Mouse (Mus musculus): ENCODE data around the gene Naa80.

Naa80 gene

DNA sequence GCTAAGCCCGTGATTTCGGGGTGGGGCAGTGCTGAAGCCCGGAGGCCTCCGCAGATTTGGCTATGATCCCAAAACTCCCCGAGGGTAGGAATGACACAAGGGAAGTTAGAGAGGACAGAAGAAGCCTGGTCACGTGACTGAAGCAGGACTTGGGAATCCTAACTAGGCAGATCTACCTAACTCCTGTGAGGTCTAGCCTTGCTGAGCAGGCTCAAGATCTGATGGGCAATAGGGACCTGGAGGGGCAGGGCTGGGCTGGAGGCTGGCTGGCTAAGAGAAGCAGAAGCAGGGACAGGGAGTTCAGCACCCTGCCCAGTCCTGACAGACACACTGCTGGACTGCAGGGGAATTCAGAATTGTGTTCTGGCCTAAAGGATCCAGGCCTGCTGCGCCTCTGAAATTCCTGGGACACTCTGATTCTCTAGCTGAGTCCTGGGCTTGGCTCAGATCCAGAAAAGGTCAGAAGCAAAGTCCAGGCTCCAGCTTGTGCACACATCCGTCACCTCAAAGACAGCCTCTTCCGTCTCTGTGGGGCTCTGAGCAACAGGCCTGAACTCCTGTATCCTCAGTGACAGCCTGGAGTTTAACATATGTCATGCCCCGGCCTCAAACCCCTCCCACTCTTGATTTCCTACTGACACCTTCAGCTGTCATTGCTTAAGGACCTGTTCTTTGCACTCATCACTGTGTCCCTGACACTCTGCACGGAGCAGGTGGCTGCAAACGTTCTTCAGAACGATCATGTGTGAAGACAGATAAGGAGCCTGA, 40.3 kb downstream of the Naa80 start:
- no peak for DNase-seq

- no peak for DNase-seq
Measured at GRCm38 (mm10) chr9:107619546-107619879, 40.8 kb downstream of the Naa80 start.

- no peak for DNase-seq
Measured at GRCm38 (mm10) chr9:107620954-107621353, 42.3 kb downstream of the Naa80 start.

- DNase-seq: no peak
Measured at GRCm38 (mm10) chr9:107624539-107624938, 45.9 kb downstream of the Naa80 start.

DNA sequence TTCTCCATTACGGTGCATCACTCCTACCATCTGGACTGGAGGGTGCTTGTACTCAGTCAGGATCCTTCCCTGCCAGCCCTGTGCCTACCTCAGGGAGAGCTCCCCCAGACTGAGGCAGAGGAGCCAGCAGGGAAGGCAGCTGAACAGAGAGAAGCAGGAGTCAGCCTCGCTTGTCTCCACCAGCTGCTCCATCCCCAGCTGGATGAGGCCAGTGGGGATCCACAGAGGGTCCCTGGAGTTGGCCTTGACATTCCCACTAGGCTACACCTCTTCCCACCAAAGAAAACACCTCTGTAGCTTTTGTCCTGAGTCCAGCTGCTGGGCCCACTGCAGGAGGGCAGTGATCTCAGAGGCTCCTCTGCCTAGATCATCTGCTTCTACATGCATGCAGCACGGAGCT, 46.3 kb downstream of the Naa80 start:
- no peak for DNase-seq

DNA sequence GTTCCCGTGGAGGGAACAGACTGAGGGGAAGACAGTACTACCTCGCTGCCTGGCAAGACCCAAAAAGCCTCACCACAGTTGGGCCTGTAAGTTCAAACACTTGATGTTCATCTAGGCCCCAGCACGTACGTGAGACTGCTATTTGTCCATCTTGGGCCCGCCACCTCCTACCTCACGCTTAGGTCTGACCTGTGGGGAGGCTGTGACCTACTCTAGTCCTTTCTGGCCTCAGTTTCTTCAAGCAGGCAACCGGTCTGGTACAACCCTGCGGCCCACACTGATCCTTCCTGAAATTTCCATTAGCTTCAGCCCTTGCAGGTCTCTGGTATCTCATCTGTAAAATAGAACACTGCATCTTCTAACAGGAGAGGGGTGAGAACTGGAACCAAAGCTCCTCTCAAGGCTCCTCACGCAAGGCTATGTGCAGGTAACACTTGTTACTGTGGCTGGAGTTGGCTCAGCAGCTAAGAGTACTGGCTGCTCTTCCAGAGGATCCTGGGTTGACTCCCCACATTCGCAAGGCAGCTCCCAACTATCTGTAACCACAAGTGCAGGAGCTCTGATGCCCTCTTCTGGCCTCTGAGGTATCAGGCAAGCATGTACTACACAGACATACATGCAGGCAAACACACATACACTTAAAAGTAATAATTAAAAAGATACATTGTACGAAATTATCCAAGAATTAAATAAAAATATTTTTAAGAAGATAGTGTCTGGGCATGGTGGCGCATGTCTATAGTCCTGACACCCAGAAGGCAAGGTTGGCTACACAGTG, 46.9 kb downstream of the Naa80 start:
- DNase-seq: no peak

- no peak for DNase-seq
Measured at GRCm38 (mm10) chr9:107626158-107626843, 47.6 kb downstream of the Naa80 start.

GRCm38 (mm10) chr9:107626844-107627277, 48.2 kb downstream of the Naa80 start:
- DNase-seq: peak; percentile 77

GRCm38 (mm10) chr9:107627387-107628255, 48.9 kb downstream of the Naa80 start:
- DNase-seq: no peak

DNA sequence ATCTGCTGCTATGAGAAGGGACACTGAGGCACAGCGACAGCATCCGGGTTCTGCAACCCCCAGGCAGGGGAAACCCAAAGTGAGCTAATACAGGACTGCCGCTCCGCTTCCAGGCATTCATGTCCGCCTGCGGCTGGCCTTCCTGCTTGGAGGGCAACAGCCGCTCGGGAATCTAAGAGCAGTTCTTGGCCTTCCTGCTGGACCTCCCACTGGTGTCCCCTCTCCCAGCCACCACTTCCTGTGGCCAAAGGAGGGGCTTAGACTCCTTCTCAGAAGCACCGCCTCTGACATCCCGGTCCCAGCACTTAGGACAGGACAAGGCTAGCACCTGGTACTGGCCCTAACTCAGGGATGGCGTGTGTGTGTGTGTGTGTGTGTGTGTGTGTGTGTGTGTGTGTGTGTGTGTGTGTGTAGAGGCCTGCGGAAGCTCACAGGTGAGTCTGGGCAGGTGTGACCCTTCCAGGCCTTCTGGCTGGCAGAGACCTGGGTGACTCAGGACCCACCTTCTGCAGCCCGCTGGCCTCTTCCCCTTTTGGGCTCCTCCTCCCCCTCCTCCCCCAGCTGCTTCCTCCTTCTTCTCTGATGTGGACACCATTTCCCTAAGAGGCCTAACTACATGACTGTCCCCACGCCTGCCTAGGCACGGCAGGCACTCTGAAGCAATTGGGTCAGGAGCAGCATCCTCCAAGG, 50.2 kb downstream of the Naa80 start:
- DNase-seq: no peak

GRCm38 (mm10) chr9:107629411-107629730, 50.7 kb downstream of the Naa80 start:
- no peak for DNase-seq

DNA sequence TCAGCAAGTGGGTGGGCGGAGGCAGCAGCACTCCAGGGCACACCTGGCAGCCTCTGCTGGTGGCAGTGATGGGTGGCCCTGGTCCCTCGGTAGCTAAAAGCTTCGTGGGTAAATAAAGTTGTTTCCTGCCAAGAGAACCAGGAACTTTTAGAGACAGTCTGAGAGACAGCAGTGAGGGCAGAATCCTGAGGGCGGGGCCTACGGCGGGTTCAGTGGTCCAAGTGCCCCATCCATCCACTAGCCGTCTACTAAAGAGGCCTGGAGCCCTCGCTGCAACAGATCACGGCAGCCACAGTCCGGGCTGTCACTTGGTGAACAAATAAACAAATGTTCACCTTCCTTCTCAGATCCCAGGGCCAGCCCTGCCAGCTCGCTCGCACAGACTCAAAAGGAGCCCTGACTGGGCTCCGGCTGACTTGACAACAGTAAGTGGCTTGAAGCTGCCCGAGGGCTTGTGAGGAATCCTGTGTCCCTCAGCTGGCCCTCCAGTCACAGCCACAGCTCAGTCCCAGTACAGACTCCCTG, 51.3 kb downstream of the Naa80 start:
- no peak for DNase-seq

DNA sequence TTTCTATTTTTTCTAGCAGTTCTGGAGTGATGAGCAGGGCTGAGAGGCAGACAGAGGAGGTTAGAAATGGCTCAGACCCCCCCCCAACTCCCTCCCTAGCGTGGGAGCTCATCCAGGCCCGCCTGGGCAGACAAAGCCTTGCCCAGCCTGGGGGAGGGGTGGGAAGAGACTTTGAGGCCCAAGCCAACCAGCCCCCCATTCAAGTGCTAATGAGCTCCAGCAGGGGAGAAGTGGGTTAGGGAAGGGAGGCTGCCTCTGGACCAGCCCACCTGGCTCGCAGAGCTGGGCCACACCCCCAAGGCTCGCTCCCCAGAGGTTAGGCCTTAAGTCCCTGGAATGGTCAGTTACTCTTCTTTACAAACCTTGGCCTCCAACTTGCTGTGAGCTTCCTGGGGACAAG, 51.9 kb downstream of the Naa80 start:
- no peak for DNase-seq

- DNase-seq: no peak
Measured at GRCm38 (mm10) chr9:107631311-107631826, 52.7 kb downstream of the Naa80 start.

DNA sequence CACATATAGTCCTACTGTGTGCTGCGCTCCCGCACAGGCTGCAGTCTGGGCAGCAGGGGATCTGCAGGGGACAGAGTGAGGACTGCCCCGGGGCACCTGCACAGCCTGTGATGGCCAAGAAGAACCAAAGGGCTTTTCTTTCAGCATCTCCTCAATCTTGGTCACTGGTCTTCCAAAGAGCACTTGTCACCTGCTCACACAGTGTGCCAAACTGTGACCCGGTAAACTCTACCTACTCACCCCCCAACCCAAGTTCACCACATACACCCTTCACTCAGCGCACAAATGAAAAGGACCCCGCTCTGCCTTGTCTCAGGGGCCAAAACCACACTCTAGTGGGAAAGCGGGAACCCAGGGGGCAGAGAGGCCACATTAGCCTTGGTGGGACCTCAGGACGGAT, 53.2 kb downstream of the Naa80 start:
- no peak for DNase-seq

DNA sequence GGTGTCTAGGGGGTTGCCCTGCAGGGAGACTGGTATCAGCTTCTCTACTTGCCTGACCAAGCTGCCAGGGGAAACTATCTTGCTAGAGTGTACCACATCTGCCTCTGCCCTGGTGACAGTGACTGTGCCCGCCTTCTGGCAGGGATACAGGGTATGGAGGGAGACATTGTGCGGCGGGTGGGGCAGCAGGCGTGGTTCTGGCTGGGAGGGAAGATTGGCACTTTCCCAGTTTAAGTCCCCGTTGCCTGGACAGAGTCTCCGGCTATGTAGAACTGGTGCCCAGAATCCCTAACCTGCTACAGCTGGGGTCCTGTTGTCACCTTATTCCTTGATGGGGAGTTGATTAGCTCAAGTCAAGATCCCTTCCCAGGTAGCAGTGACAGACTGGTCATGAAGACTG, 53.8 kb downstream of the Naa80 start:
- DNase-seq: no peak

- peak; percentile 86 for DNase-seq
Measured at GRCm38 (mm10) chr9:107633091-107633660, 54.5 kb downstream of the Naa80 start.

Data from right cerebral cortex, adult 18-20 months (tissue).